Mouse (Mus musculus) adipocyte (in vitro differentiated cells): ENCODE measurements at regions not wholly inside any gene's neighbourhood (a gene's known extent, or its start where the extent isn't known, plus 50 kb on each side); places are given as distances from the start of the nearest gene placed in this dataset.

Source experiments
- DNase-seq: peaks from one replicate; pipeline ENCODE4 v3.0.0-alpha.2; 2016; ENCODE audit warnings: low spot score

DNA sequence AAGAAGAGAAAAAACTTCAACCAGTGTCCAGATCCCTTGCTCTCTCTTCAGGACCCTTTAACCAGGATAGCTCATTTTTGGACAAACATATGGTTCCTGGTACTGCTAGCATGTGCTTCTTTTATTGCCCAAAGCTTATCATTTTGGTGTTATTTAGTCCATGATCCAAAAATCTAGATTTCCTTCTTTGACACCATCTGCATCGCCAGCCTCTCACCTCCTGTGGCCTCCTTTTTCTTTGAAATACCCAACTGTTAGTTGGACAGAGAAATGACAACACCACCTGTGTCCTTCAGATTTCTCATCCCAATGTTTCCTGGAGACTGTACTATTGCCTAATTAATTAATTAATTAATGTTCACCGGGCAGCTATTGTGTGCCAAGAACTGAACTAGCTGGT, 188.0 kb upstream of the Plppr1 start:
- no peak for DNase-seq

DNA sequence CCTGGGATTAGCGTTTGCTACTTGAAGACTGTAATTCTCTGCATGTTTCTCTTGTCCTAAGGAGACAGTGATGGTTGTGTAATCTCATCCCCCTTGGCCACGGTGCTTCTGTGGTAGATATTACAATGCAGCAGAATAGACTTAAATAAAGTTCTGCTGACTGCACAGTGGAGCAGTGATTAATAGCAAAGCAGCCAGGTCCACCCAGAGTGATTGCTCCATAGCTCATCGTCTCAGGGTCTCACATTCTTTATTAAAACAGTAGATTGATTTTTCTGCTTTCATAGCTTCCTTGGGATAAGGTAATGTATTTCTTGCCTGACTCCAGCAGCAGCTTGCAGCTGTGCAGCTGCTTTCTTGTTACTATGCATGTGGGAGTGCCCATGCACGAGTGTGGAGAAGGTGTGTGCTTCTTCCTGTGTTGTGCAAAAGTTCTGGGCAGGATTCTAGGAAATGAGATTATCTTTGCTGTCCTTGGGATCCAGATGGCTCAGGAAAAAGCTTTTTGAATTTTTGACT, 169.9 kb upstream of the Plppr1 start:
- no peak for DNase-seq

DNA sequence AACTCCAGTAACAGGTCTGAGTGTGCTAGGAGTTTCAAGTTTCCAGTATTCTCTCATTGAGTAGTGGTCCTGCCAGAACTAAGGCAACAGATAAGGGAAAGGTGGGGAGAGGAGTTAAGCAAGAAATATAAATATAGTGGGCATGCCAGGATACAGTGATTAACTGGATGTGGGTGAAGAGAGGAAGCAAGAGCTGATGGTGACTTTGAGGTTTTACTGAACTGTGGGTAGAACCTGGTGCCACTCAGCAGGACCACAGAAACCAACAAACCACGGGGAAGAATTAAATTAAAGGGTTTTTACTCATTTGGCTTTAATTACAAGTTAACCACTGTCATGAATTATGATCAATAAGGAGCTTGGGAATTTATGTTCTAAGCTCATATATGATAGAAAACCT, 154.5 kb upstream of the Plppr1 start:
- no peak for DNase-seq

DNA sequence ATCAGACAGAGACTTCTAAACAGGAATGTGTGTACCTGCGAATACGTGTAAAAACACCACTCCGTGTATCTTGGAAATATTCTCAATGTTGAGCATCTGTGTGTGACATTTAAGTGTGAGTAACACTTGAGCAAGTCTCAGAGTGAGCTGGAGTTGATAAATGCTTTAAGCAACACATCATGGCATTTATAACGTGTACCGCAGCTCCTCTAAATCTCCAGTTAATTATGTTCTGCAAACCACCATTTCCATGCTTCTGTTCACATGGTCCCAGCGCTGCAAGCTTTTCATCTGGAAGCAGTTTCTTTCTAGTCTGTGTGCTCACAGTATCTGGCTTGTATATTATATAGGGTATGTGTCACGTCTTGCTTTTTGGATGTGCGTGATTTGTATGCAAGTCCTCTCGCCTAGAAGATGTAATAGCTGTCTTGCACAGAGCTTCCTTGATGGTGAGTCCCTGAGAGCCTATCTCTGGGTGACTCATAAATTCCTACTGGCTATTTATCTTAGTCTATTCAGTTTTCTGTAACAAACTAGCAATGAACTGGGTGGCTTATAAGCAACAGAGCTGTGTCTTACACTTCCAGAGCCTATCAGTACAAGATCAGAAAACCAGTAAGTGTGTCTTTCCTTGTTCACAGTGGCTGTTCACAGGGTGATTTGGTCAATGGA, 153.7 kb upstream of the Plppr1 start:
- no peak for DNase-seq

DNA sequence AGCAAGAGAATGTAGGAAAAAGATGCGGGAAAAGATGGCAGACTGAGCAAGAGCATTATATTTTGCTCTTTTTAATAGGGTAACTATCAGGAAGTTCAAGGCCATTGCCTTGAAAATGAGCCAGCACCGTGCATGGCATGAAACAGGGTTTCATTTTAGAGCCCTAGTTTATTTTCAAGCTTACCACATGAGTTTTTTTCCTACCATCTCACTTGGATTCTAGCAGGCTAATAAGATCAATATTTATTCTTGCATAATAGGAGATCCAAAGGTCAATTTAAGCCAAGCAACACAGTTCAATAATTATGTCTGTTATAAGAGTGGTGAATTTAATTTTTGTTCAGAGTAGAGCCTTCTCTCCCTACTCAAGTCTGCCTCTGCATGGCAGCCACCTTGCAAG, 149.9 kb upstream of the Plppr1 start:
- DNase-seq = no peak

DNA sequence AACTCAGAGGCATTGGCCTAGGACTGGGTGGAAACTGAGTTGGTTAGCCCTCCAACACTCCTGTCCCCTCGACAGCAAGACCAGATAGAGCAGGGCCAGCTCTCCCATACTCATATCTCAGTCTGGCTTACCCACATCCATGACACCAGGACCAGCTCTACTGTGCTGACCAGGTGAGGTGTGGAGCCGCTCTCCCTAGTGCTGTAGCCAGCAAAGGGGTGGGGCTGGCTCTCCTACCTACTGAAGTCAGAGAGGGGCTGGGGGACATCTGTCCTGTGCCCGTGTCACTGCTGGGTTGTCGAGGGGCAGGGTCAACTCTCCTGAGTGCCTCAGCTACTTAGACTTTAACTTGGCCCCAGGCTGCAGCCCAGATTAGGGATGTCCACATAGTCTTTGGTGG, 145.8 kb upstream of the Plppr1 start:
- DNase-seq = no peak

DNA sequence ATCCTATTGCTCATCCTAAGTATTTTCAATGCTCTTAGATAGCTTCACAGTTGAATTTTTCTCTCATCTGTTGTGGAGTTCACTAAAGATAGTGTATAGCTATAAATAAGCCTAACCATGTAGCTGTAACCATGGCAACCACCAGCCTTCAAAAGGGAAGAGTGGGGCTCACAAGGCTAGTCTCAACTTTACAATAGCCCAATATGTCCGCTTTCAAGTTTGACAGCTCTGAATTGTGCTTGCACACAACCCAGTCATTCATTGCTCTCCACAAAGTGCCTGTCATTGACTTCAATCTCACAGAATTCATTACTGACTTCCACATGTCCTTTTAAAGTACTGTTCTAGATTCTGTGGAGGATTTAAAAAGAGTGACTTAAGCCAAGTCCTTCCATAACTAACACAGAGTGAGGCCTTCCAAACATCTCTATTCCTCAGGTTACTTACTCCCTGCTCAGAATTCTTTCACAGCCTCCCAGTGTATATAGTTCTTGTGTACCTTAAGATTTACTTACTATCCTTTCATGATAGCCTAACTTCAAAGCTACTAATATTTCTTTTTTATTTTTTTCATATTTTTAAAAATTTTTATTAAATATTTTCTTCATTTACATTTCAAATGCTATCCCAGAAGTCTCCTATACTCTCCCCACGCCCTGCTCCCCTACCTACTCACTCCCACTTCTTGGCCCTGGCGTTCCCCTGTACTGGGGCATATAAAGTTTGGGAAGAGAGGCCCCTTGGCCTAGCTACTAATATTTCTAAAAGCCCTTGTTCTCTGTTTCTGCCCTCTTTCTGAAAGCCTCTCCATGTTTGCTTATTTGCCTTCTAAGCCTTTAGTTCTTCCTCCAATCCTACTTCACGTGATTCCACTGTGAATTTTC, 134.3 kb upstream of the Plppr1 start:
- DNase-seq = no peak

DNA sequence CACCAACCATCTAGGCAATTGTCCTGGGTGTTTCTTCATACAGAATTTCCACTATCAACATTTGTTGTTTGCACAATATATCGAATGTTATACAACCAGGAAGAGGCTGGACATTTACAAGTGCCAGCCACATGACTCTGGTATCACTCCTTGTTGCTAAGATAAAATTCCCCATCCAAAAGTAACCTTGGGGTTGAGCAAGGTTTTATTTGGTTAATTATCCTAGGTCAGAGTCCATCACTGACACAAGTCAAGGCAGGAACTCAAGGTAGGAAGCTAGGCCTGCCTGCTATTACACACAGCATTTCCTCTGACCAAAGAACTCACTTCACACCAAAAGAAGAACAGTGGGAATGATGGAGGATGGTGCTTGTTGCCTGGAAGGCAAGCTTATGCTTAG, 120.7 kb upstream of the Plppr1 start:
- DNase-seq = no peak

DNA sequence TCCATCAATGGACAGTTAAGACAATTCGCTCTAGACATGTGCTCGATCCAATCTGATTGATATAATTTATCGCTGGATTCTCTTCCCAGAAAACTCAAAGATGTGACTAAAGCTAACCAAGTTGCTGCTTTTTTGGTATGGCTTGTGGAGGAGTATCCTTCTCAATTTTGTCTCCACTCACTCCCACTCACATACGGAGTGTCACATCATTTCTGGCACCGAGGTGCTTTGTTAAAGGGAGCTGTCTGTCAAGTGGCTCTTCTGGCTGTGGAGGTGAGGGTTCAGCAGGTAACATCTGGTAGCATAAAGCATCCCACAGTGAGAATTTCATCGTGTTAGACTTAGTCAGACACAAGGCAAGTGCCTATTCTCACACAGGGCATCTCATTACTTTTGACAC, 120.2 kb upstream of the Plppr1 start:
- no peak for DNase-seq

DNA sequence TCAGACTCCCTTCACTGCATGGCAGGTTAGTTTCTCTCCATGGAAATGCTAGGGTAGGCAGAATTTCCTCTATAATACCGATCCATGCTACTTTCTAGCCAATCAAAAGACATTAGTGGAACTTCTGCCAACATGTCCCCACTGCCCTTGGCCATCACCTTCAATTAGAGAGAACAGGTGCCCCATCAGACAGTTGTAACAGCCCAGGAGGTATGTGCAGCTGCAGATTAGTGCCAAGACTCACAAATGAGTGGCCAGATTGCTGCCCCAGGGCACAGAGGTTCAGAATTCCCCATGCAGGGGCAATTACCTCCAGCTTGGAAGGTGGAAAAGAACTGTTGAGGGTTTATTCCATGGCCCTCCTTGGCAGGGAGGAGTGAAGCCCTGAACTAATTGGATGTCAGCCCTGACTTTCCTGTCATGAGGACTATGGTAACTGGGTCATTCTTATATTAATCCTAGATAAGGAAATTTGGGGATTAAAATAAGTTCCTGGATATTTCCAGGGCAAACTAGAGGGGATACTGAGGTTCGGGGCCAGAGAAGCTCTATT, 113.7 kb upstream of the Plppr1 start:
- no peak for DNase-seq

DNA sequence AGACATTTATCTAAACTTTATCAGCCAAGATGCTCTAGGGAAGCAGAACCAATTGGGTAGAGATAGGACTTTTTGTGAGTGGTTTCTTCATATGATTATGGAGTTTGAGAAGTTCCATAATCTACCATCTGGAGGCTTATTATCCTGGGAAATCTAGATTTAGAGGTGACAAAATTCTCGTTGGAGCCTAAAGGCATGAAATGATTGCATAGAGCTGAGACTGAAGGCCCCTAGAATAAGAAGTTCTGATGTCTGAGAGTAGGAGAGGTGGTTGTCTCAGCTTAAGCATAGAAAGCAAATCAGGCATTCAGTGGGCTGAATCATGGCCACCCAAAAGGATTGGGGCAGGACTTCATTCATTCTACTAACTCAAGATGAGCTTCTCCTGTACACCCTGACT, 106.1 kb upstream of the Plppr1 start:
- no peak for DNase-seq

DNA sequence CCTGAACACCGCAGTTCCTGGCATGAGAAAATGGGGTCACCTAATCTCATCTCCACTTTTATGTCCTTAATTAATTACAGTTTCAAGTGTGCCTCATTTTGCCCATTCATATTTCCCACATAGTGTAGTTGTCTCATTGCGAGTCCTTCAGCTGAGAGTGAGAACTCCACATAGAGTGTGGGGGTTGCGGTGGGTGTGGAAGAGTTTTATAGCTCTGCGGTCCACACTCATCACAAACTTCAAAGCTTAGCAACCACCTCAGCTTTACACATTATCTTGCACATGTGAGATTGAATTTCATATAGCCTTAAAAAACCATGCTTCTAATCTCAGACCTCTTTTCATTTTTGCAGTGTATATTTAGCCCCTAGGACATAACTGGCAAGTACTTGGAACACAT, 83.3 kb upstream of the Plppr1 start:
- no peak for DNase-seq

DNA sequence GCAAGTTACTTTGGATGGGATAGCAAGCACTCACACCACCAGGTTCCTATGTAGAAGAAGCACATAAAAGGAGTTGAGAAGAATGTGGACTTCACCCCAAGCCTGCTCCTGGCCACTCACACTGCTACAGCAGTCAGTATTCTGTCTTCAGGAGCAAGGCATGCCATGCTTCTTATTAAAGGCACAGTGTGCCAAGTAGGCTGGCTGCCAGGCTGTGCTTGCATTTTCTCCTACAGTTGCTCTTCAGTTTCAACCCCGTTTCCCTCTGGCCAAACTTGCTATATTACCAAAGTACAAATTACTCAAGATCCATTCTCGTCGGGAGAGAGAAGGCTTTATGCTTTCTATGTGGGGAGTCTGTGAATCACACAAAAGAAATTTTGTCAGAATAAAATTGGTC, 67.1 kb upstream of the Plppr1 start:
- DNase-seq = peak; percentile 5
